Mouse (Mus musculus): ENCODE measurements at regions not wholly inside any gene's neighbourhood (a gene's known extent, or its start where the extent isn't known, plus 50 kb on each side); places are given as distances from the start of the nearest gene placed in this dataset.
A peak's percentile ranks its signal among the peaks of the same experiment; 100 is the strongest.

DNA sequence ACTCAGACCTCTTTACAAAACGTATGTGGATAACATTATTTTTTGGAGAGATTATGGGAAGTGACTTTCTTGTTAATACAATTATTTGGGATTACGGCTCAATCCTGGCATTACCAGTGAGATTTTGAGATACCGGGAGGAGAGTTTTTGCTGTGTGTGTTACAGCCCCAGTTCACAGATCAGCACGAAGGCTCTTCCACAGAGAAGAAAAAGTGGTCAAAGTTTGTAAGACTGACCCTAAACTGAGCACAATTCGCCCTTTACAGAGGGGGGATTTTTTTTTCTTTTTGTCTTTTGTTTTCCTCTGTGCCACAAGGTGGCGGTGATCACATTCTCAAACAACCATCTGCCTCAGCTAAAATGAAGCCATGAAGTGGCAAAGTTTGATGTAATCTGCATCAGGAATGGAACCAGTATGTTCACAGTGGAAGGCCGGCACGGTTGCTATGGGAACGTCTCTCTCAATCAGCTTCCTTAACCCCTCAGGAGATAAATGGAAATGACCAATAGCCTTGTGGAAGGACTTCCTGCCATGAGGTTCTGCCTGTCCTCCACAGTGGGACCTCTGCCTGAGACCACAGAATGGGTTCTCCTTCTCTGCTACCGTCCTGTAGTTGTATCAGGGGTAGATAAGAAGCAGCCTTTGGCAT lies 66.6 kb upstream of the Tut7 start:
- peak; percentile 58; the same call in 1 of the 2 replicates for TF ChIP-seq CTCF (IDR thresholded peaks at IDR 0.05; ENCODE audit: extremely low read depth, insufficient read depth, low read length)
- no peak for TF ChIP-seq POLR2A (IDR thresholded peaks at IDR 0.05; ENCODE audit: extremely low read depth, insufficient read depth, low read length)

Measured in cortical plate, adult 2 months (tissue).